Mouse (Mus musculus): ENCODE results near the gene Mmp27. TPM values are rescaled to one million over a fixed set of nuclear protein-coding genes. Genes with fewer than 3 reads are reported as not detected.

The Mmp27 gene
- polyA plus RNA-seq, 1 experiment from 2014 or later = not detected

DNA sequence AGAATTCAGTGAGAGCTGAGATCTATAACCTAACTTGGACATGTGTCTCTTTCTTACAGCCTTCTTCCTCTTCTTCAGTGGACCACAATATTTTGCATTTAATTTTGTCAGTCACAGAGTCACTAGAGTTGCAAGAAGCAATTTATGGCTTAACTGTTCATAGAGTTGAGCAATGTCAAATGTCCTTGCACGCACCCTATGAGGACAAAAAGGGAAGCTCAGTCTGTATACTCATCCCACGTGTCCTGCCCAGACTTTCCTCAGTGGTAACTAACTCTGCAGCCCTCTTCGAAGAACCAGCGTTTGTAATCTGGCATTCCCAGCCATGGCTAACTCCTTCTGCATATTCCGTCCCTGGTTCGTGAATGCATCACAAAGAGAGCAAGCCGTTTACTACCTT, 3.8 kb upstream of the Mmp27 start:
- WGBS = 55% methylated on average over 7 of the region's 7 CpGs
- H3K27ac ChIP-seq = no peak overlapping the region
- H3K9me3 ChIP-seq (replicated peaks) = no peaks in the 10 kb centered on the region
- H3K4me3 ChIP-seq = no peak overlapping the region
- H3K4me1 ChIP-seq (replicated peaks) = no peaks in the 10 kb centered on the region
- no peak overlapping the region for H3K9ac ChIP-seq
- no peak for ATAC-seq (replicated peaks; ENCODE audit: insufficient number of reproducible peaks, insufficient read depth, low FRiP score, low read depth)
- no peaks in the 10 kb centered on the region for H3K27me3 ChIP-seq
- no peak overlapping the region for H3K4me2 ChIP-seq
- no peaks in the 10 kb centered on the region for H3K36me3 ChIP-seq

DNA sequence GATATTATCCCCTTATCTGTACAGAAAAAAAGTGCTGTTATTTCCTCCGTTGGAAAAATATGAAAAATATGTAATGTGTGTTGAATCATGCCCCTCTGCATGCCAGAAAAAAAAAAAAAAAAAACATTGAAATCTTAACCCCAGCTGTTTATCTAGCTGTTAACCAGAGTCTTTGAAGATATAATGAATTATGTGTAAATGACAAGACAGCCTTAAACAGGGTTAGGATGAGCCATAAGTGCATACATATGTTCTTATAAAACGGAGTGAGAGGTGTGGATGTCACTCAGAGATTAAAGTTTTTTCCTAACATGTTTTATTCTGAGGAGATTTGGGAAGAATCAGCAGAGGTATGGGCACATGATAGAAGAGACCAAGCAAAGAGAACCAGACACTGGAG, 3.3 kb upstream of the Mmp27 start:
- Histone ChIP-seq H3K4me3 (no peak overlapping the region), H3K4me1 (replicated peaks) (no peaks in the 10 kb centered on the region), H3K9me3 (replicated peaks) (no peaks in the 10 kb centered on the region), H3K9ac (no peak overlapping the region), H3K27ac (no peak overlapping the region), H3K36me3 (no peaks in the 10 kb centered on the region), H3K27me3 (no peaks in the 10 kb centered on the region), H3K4me2 (no peak overlapping the region)
- ATAC-seq (replicated peaks; ENCODE audit: insufficient number of reproducible peaks, insufficient read depth, low FRiP score, low read depth) = no peak
- WGBS = 47% methylated on average over 2 of the region's 2 CpGs

DNA sequence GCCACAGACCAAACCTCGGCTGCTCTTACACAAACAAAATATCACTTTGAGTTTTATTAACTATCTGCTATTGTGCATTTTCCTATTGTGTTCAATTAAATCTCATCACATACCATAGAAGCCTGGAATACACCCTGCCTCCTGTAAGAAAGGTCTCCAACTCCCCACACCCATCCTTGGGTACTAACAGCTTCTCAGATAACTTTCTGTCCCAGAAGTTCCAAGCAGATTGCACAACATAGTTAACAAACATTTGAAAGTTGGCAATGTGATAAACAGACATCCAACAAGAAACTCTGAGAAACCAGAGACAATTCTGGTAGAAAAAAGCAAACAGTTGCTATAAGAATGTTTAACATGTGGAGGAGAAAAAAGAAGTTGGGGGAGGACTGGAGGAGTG, 711 bp upstream of the Mmp27 start:
- Histone ChIP-seq H3K9ac (no peak overlapping the region), H3K9me3 (replicated peaks) (no peaks in the 10 kb centered on the region), H3K4me2 (no peak overlapping the region), H3K36me3 (no peaks in the 10 kb centered on the region), H3K27ac (no peak overlapping the region), H3K27me3 (no peaks in the 10 kb centered on the region), H3K4me3 (no peak overlapping the region), H3K4me1 (replicated peaks) (no peaks in the 10 kb centered on the region)
- WGBS = 85% methylated on average over 1 of the region's 1 CpGs
- ATAC-seq (replicated peaks; ENCODE audit: insufficient number of reproducible peaks, insufficient read depth, low FRiP score, low read depth) = no peak

DNA sequence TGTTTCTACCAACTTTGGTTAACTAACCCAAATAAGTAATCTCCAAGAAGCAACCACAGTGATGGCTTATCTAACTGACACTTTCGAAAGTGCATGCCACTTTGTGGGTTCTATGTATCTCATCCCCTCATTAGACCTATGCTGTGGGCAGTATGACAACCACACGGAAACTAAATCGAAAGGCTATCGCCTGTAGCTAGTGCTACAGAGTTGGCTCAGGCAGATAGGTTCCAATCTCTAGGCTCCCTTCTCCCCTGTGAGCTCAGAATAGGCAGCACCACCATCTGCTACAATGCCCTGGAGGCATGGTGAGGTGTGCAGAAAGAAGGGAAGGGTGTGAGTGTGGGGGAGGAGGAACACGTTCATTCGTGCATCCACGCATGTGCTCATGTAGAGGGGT, 992 bp downstream of the Mmp27 start:
- H3K9me3 ChIP-seq (replicated peaks) = no peaks in the 10 kb centered on the region
- no peaks in the 10 kb centered on the region for H3K36me3 ChIP-seq
- H3K9ac ChIP-seq = no peak overlapping the region
- no peak overlapping the region for H3K4me3 ChIP-seq
- no peaks in the 10 kb centered on the region for H3K4me1 ChIP-seq (replicated peaks)
- 85% methylated on average over 7 of the region's 7 CpGs for WGBS
- H3K27me3 ChIP-seq = no peaks in the 10 kb centered on the region
- H3K4me2 ChIP-seq = no peak overlapping the region
- no peak for ATAC-seq (replicated peaks; ENCODE audit: insufficient number of reproducible peaks, insufficient read depth, low FRiP score, low read depth)
- no peak overlapping the region for H3K27ac ChIP-seq

DNA sequence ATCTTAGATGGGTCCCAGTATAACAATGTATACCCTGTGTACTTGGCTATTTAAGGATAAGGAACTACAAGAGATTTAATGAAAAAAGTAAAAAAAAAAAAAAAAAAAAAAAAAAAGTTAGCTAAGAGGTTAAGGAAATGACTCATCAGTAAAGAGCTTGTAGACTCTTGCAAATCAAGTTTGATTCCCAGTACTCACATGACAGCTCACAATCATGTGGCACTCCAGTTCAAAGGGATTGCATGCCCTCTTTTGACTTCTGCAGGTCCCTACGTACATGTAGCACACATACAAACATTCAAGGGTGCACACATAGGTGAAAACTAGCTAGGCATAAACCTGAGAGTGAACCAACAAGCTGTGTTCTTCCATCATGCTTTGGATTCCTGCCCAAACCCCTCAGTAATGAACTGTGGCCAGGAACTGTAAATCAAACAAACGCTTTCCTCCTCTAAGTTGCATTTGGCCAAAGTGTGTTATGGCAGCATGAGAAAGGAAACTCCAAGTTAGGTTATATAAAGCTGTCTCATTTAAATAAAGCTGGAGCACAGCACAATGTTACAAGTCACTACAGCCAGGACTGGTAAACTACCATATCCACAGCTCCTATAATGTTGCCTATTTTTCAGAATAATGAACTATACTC, 1.6 kb downstream of the Mmp27 start:
- H3K9me3 ChIP-seq (replicated peaks) = no peaks in the 10 kb centered on the region
- H3K4me1 ChIP-seq (replicated peaks) = no peaks in the 10 kb centered on the region
- H3K27me3 ChIP-seq = no peaks in the 10 kb centered on the region
- no peak overlapping the region for H3K9ac ChIP-seq
- no peaks in the 10 kb centered on the region for H3K36me3 ChIP-seq
- no peak overlapping the region for H3K27ac ChIP-seq
- H3K4me2 ChIP-seq = no peak overlapping the region
- H3K4me3 ChIP-seq = no peak overlapping the region
- 50% methylated on average over 2 of the region's 2 CpGs for WGBS
- ATAC-seq (replicated peaks; ENCODE audit: insufficient number of reproducible peaks, insufficient read depth, low FRiP score, low read depth) = no peak

DNA sequence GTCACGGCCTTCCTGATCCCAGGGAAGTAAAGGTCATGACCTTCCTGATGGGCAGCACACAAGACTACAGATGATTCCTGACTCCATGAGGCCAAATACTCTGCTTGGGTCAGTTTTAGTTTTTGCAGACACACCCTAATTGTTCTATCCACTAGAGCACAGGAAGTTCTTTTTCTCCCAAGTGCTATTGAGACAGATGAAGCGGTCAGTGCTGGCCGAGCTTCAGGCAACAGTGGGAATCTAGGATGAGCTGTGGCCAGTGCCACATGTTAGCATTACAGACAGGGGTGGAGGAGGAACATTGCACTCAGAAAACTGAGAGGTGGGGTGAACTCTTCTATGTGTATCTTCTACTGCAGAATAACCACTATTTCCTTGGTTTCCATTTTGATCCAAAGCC, 4.3 kb downstream of the Mmp27 start:
- H3K4me1 ChIP-seq (replicated peaks) = no peaks in the 10 kb centered on the region
- 71% methylated on average over 3 of the region's 3 CpGs for WGBS
- H3K9ac ChIP-seq = no peak overlapping the region
- no peak overlapping the region for H3K4me3 ChIP-seq
- H3K27ac ChIP-seq = no peak overlapping the region
- no peak overlapping the region for H3K4me2 ChIP-seq
- no peak for ATAC-seq (replicated peaks; ENCODE audit: insufficient number of reproducible peaks, insufficient read depth, low FRiP score, low read depth)
- H3K9me3 ChIP-seq (replicated peaks) = no peaks in the 10 kb centered on the region
- H3K36me3 ChIP-seq = no peaks in the 10 kb centered on the region
- H3K27me3 ChIP-seq = no peaks in the 10 kb centered on the region

DNA sequence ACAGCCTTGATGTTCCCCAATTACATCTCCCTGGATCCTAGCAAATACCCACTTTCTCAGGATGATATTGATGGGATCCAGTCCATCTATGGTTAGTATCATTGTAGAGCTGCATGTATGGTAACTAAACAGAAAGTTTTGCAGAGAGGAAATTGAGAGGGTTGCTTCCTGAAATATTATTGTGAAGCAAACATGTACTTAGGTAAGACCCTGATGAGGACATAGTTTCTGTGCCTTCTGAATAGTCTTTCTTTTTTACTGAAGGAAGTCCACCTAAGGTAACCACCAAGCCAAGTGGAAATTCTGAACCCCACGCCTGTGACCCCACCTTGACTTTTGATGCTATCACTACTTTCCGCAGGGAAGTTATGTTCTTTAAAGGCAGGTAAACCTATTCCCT, 6.2 kb downstream of the Mmp27 start:
- H3K27ac ChIP-seq = no peak overlapping the region
- H3K9ac ChIP-seq = no peak overlapping the region
- ATAC-seq (replicated peaks; ENCODE audit: insufficient number of reproducible peaks, insufficient read depth, low FRiP score, low read depth) = no peak
- no peak overlapping the region for H3K4me3 ChIP-seq
- H3K36me3 ChIP-seq = no peaks in the 10 kb centered on the region
- H3K27me3 ChIP-seq = no peaks in the 10 kb centered on the region
- 77% methylated on average over 2 of the region's 2 CpGs for WGBS
- no peaks in the 10 kb centered on the region for H3K4me1 ChIP-seq (replicated peaks)
- H3K9me3 ChIP-seq (replicated peaks) = no peaks in the 10 kb centered on the region
- H3K4me2 ChIP-seq = no peak overlapping the region

DNA sequence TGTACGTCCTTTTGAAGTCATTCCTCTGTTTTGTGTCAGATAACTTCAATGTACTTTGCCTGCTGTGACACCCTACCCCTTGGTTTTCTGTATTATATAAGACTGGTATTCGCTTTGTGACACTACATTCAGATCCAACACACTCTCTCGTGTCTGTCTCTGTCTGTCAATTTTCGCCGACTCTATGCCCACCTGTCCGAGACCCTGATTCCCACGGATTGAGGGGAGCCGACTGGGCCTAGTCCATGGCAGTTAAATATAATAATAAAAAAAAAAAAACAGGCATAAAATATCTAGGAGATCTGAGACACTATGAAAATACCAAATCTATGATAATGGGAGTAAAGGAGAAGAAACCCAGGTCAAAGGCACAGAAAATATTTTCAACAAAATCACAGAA, 18.9 kb downstream of the Mmp27 start:
- Histone ChIP-seq H3K27me3 (no peaks in the 10 kb centered on the region), H3K4me2 (no peak overlapping the region), H3K9me3 (replicated peaks) (no peaks in the 10 kb centered on the region), H3K9ac (no peak overlapping the region), H3K4me3 (no peak overlapping the region), H3K36me3 (no peaks in the 10 kb centered on the region), H3K27ac (no peak overlapping the region), H3K4me1 (replicated peaks) (no peaks in the 10 kb centered on the region)
- no peak for ATAC-seq (replicated peaks; ENCODE audit: insufficient number of reproducible peaks, insufficient read depth, low FRiP score, low read depth)
- 58% methylated on average over 8 of the region's 8 CpGs for WGBS

DNA sequence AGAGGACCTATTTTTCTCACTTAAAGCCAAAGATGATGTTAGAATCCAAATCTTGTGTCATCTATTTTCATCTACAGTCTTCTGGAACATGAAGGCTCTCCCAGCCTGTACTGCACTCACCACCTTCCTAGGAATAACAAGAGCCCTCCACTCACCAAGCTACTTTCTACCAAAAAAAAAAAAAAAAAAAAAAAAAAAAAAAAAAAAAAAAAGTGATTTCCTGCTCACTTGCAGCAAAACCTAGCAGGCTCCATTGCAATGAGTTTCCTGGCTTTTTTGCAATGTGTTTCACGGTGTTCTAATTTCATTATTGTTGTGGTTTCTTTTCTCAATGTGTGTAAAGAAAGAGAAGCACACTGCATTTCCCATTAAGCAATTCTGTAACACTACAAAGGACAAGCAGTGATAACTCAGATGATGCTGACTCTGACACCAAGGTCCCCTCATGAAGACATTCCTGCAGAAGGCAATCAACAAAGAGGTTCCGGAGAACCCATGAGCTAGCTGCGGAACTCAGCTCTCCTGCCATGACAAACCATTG, 22.1 kb downstream of the Mmp27 start:
- Histone ChIP-seq H3K4me3 (no peak overlapping the region), H3K4me1 (replicated peaks) (no peaks in the 10 kb centered on the region), H3K27me3 (no peaks in the 10 kb centered on the region), H3K36me3 (no peaks in the 10 kb centered on the region), H3K9ac (no peak overlapping the region), H3K27ac (no peak overlapping the region), H3K9me3 (replicated peaks) (no peaks in the 10 kb centered on the region), H3K4me2 (no peak overlapping the region)
- 83% methylated on average over 3 of the region's 3 CpGs for WGBS
- no peak for ATAC-seq (replicated peaks; ENCODE audit: insufficient number of reproducible peaks, insufficient read depth, low FRiP score, low read depth)

DNA sequence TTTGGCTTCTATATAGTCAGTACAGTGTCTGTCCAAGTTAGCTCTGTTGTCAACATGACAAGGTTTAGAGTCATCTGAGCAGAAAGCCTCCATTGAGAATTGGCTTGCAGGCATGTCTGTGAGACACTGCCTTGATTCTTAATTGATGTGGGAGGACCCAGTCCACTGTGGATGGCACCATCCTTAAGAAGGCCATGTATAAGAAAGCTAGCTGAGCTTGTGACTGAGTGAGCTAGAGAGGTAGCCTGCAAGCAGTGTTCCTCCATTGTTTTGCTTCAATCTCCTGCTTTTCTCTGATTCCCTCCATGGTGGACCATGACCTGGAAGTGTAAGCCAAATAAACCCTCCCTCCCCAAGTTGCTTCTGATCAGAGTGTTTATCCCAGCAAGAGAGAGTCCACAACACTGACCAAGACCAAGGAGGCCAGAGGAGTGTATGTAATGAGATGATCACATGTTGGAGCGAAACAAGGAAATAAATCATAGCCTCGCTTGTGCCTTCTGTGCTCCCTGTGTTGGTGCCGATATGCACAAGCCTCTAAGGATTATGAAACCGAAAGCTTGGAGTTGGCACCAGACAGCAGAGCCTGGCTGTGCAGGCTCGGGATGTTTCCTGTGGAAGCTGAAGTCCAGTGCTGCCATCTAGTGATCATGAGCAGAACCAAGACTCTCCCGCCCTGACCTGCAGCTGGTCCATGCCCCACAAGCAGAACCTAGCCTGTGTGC, 23.8 kb downstream of the Mmp27 start:
- Histone ChIP-seq H3K4me3 (peak overlapping the region; percentile 48), H3K4me1 (replicated peaks) (no peaks in the 10 kb centered on the region), H3K4me2 (peak overlapping the region; percentile 61), H3K9ac (peak overlapping the region; percentile 39; the same call in 1 of the 2 replicates), H3K27ac (no peak overlapping the region), H3K9me3 (replicated peaks) (no peaks in the 10 kb centered on the region), H3K36me3 (no peaks in the 10 kb centered on the region), H3K27me3 (no peaks in the 10 kb centered on the region)
- WGBS = 6% methylated on average over 6 of the region's 6 CpGs
- peak; percentile 96 for ATAC-seq (replicated peaks; ENCODE audit: insufficient number of reproducible peaks, insufficient read depth, low FRiP score, low read depth)

DNA sequence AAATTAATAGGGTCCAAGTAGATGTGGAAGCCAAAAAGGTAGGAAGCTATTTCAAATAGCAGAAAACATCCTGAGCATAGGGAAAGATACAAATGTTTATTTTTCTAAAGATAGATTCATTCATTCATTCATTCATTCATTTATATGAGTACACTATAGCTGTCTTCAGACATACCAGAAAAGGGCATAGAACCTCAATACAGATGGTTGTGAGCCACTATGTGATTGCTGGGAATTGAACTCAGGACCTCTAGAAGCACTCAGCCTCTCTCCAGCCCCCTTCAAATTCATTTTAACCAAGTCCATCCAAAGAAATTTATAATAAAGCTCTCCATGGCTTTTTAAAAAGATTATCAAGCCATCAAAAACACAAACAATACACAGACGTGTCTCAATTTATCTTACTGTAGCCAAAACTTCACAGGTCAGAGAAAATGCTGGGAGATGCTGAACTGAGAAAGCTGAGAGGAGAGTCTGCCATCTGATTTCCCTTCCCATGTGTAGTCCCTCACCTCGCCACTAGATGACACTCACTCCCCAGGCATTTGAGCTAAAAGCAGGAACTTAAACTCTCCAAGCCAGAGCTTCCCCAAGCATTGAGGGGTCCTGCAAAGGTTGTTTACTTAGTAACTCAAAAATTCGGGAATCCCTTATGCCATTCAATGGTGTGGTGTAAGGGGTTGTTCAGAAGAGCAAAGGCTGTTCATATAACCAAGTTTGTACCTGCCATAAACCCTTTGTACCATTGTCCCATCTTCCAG, 32.0 kb downstream of the Mmp27 start:
- whole genome bisulfite sequencing = 3% methylated on average over 3 of the region's 3 CpGs
- no peaks in the 10 kb centered on the region for H3K36me3 ChIP-seq
- H3K27ac ChIP-seq = no peak overlapping the region
- H3K4me1 ChIP-seq (replicated peaks) = no peaks in the 10 kb centered on the region
- H3K4me2 ChIP-seq = no peak overlapping the region
- H3K4me3 ChIP-seq = no peak overlapping the region
- no peak for ATAC-seq (replicated peaks; ENCODE audit: insufficient number of reproducible peaks, insufficient read depth, low FRiP score, low read depth)
- H3K27me3 ChIP-seq = no peaks in the 10 kb centered on the region
- no peaks in the 10 kb centered on the region for H3K9me3 ChIP-seq (replicated peaks)
- H3K9ac ChIP-seq = no peak overlapping the region
